Mouse (Mus musculus) thymus, postnatal 10 days (tissue): ENCODE results near the gene Hectd4.

Source experiments
- DNase-seq, 2 experiments: peaks; one replicate each; pipeline ENCODE4 v3.0.0; 2021; ENCODE audit warnings: low spot score in 2 of 2

The Hectd4 gene

GRCm38 (mm10) chr5:121343997-121344396, 124.0 kb downstream of the Hectd4 start:
- DNase-seq: no peak

- no peak for DNase-seq
Measured at GRCm38 (mm10) chr5:121359229-121359628, 139.2 kb downstream of the Hectd4 start.

GRCm38 (mm10) chr5:121361696-121362095, 141.7 kb downstream of the Hectd4 start:
- no peak for DNase-seq

GRCm38 (mm10) chr5:121363441-121363840, 143.4 kb downstream of the Hectd4 start:
- no peak for DNase-seq

- DNase-seq: no peak
Measured at GRCm38 (mm10) chr5:121366449-121367225, 146.6 kb downstream of the Hectd4 start.

GRCm38 (mm10) chr5:121367255-121367654, 147.2 kb downstream of the Hectd4 start:
- no peak for DNase-seq

GRCm38 (mm10) chr5:121371712-121372111, 151.7 kb downstream of the Hectd4 start:
- DNase-seq: no peak

GRCm38 (mm10) chr5:121374790-121375189, 154.8 kb downstream of the Hectd4 start:
- DNase-seq: no peak

- DNase-seq: peak in 1 of 2 experiments; percentile 53
Measured at GRCm38 (mm10) chr5:121376972-121377371, 157.0 kb downstream of the Hectd4 start.

- DNase-seq: no peak
Measured at GRCm38 (mm10) chr5:121378678-121379256, 158.7 kb downstream of the Hectd4 start.

- no peak for DNase-seq
Measured at GRCm38 (mm10) chr5:121380692-121381091, 160.7 kb downstream of the Hectd4 start.

GRCm38 (mm10) chr5:121383857-121384756, 164.1 kb downstream of the Hectd4 start:
- no peak for DNase-seq

GRCm38 (mm10) chr5:121384757-121385460, 164.9 kb downstream of the Hectd4 start:
- DNase-seq: no peak

GRCm38 (mm10) chr5:121385461-121386119, 165.6 kb downstream of the Hectd4 start, which contains the start of gene Trafd1:
Gene Trafd1 (minus strand): TSS chr5:121385632.
- peak; percentile 82 to 85 for DNase-seq

GRCm38 (mm10) chr5:121386120-121386909, 166.3 kb downstream of the Hectd4 start:
- DNase-seq: no peak

- DNase-seq: no peak
Measured at GRCm38 (mm10) chr5:121387126-121387525, 167.1 kb downstream of the Hectd4 start.

- DNase-seq: no peak
Measured at GRCm38 (mm10) chr5:121389106-121389505, 169.1 kb downstream of the Hectd4 start.

- no peak for DNase-seq
Measured at GRCm38 (mm10) chr5:121389691-121390090, 169.7 kb downstream of the Hectd4 start.

GRCm38 (mm10) chr5:121392667-121393380, 172.8 kb downstream of the Hectd4 start:
- peak in 1 of 2 experiments; percentile 56 for DNase-seq
